Mouse (Mus musculus): Measurements from ENCODE around the gene Bbs4. TPM values are rescaled to one million over a fixed set of nuclear protein-coding genes. Genes with fewer than 3 reads are reported as not detected.

The Bbs4 gene
- polyA plus RNA-seq, 1 experiment from 2014 or later = 1.4 TPM

DNA sequence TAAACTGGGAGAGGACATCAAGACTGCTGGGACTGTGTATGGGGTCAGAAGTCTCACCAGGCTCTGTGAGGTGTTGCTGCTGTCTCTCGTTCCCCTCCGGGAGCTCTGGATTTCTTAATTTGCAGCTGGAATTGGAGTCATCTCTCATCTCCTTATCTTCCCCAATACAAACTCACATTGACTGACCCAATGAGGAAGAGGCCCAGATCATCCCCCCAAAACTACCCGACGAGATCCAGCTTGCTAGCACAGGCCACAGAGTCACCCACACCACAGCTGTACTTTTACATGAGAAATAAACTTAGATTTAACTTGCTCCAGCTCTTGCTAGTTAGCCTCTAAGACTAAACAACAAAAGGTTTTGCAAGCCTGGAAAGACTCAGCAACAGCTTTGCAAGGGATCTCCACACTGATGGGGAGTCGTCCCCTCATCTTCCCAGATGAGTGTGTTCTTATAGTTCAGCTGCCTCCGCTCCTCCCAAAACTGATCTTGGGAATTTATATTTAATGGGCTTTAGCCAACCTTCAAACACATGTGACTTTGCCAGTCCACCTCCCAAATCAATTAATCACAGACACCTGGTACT is 63.7 kb downstream of the Bbs4 start:
- WGBS (ENCODE audit: insufficient replicate concordance) = 59% methylated on average over 6 of the region's 6 CpGs
- no peak overlapping the region for H3K9ac ChIP-seq (ENCODE audit: low read depth, low read length)
- H3K4me1 ChIP-seq (ENCODE audit: control insufficient read depth, low read depth, low read length) = peaks cover 42% of the 10 kb centered on the region
- no peak overlapping the region for H3K4me3 ChIP-seq (ENCODE audit: low read depth, low read length)
- no peak overlapping the region for H3K4me2 ChIP-seq (ENCODE audit: low read depth, low read length)
- ATAC-seq (ENCODE audit: low read depth) = no peak
- H3K9me3 ChIP-seq (replicated peaks; ENCODE audit: control insufficient read depth, low read length) = no peaks in the 10 kb centered on the region
- no peaks in the 10 kb centered on the region for H3K27me3 ChIP-seq (ENCODE audit: control insufficient read depth, insufficient read depth, low read depth, low read length)
- no peaks in the 10 kb centered on the region for H3K36me3 ChIP-seq (ENCODE audit: control insufficient read depth, insufficient read depth)
- H3K27ac ChIP-seq (ENCODE audit: low read length) = peak overlapping the region; percentile 25

DNA sequence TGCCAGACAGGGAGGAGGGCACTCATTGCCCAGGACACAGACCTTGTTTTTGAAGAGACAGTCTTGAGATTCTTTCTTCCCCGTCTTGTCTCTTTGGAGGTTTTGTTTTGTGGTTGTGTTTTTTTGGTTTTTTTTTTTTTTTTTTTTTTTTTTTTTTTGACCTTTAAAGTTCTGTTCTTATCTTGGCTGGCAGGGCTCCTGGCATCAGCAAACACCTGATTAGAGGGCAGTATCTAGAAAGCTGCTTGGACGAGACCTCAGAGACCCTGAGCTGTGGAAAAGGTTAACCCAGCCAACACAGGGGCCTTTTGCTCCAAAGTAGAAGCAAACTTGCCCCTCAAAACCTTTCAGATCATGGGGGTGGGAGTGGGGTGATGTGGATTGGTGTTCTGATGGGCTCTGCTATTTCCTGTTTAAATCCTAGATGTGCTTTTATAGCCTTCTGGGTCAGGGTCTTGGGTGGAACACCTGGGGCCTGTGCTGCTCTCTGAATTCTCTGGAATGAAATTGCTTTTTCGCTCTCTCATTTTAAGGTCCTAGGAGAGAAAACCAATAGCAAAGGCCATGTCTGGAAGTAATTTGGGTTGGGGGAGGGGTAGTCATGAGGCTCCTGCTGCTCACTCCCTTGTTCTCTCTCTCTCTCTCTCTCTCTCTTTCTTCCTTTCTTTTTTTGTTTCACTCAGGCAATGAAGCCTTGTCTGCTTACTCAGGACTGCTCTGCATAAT is 64.5 kb downstream of the Bbs4 start:
- Histone ChIP-seq H3K9ac (ENCODE audit: low read depth, low read length) (no peak overlapping the region), H3K4me2 (ENCODE audit: low read depth, low read length) (peak overlapping the region; percentile 22; the same call in 1 of the 2 replicates), H3K27ac (ENCODE audit: low read length) (peak overlapping the region; percentile 55), H3K27me3 (ENCODE audit: control insufficient read depth, insufficient read depth, low read depth, low read length) (no peaks in the 10 kb centered on the region), H3K36me3 (ENCODE audit: control insufficient read depth, insufficient read depth) (no peaks in the 10 kb centered on the region), H3K4me3 (ENCODE audit: low read depth, low read length) (no peak overlapping the region), H3K4me1 (ENCODE audit: control insufficient read depth, low read depth, low read length) (peaks cover 42% of the 10 kb centered on the region), H3K9me3 (replicated peaks; ENCODE audit: control insufficient read depth, low read length) (no peaks in the 10 kb centered on the region)
- ATAC-seq (ENCODE audit: low read depth) = no peak
- 33% methylated on average over 3 of the region's 3 CpGs for WGBS (ENCODE audit: insufficient replicate concordance)

- no peaks in the 10 kb centered on the region for H3K36me3 ChIP-seq (ENCODE audit: control insufficient read depth, insufficient read depth)
- peak overlapping the region; percentile 55 for H3K27ac ChIP-seq (ENCODE audit: low read length)
- WGBS (ENCODE audit: insufficient replicate concordance) = 57% methylated on average over 5 of the region's 5 CpGs
- H3K4me1 ChIP-seq (ENCODE audit: control insufficient read depth, low read depth, low read length) = peaks cover 42% of the 10 kb centered on the region
- no peak overlapping the region for H3K4me2 ChIP-seq (ENCODE audit: low read depth, low read length)
- no peak overlapping the region for H3K9ac ChIP-seq (ENCODE audit: low read depth, low read length)
- no peaks in the 10 kb centered on the region for H3K27me3 ChIP-seq (ENCODE audit: control insufficient read depth, insufficient read depth, low read depth, low read length)
- ATAC-seq (ENCODE audit: low read depth) = no peak
- H3K9me3 ChIP-seq (replicated peaks; ENCODE audit: control insufficient read depth, low read length) = no peaks in the 10 kb centered on the region
- H3K4me3 ChIP-seq (ENCODE audit: low read depth, low read length) = no peak overlapping the region
Observed at GRCm38 (mm10) chr9:59288058-59288457, 65.2 kb downstream of the Bbs4 start.

GRCm38 (mm10) chr9:59285614-59286013 is 67.7 kb downstream of the Bbs4 start:
- H3K27me3 ChIP-seq (ENCODE audit: control insufficient read depth, insufficient read depth, low read depth, low read length) = no peaks in the 10 kb centered on the region
- peaks cover 39% of the 10 kb centered on the region for H3K4me1 ChIP-seq (ENCODE audit: control insufficient read depth, low read depth, low read length)
- no peaks in the 10 kb centered on the region for H3K36me3 ChIP-seq (ENCODE audit: control insufficient read depth, insufficient read depth)
- H3K27ac ChIP-seq (ENCODE audit: low read length) = peak overlapping the region; percentile 71
- peak overlapping the region; percentile 30; the same call in 1 of the 2 replicates for H3K4me2 ChIP-seq (ENCODE audit: low read depth, low read length)
- H3K4me3 ChIP-seq (ENCODE audit: low read depth, low read length) = no peak overlapping the region
- peak overlapping the region; percentile 20; the same call in 1 of the 2 replicates for H3K9ac ChIP-seq (ENCODE audit: low read depth, low read length)
- 24% methylated on average over 6 of the region's 6 CpGs for WGBS (ENCODE audit: insufficient replicate concordance)
- no peaks in the 10 kb centered on the region for H3K9me3 ChIP-seq (replicated peaks; ENCODE audit: control insufficient read depth, low read length)
- peak; percentile 79 for ATAC-seq (ENCODE audit: low read depth)

- no peak overlapping the region for H3K27ac ChIP-seq (ENCODE audit: low read length)
- no peak for ATAC-seq (ENCODE audit: low read depth)
- H3K36me3 ChIP-seq (ENCODE audit: control insufficient read depth, insufficient read depth) = no peaks in the 10 kb centered on the region
- H3K4me2 ChIP-seq (ENCODE audit: low read depth, low read length) = no peak overlapping the region
- H3K27me3 ChIP-seq (ENCODE audit: control insufficient read depth, insufficient read depth, low read depth, low read length) = no peaks in the 10 kb centered on the region
- H3K9me3 ChIP-seq (replicated peaks; ENCODE audit: control insufficient read depth, low read length) = no peaks in the 10 kb centered on the region
- 49% methylated on average over 7 of the region's 7 CpGs for WGBS (ENCODE audit: insufficient replicate concordance)
- H3K9ac ChIP-seq (ENCODE audit: low read depth, low read length) = no peak overlapping the region
- no peak overlapping the region for H3K4me3 ChIP-seq (ENCODE audit: low read depth, low read length)
- peaks cover 18% of the 10 kb centered on the region for H3K4me1 ChIP-seq (ENCODE audit: control insufficient read depth, low read depth, low read length)
Observed at GRCm38 (mm10) chr9:59282683-59282986, 70.7 kb downstream of the Bbs4 start.

- Histone ChIP-seq H3K9ac (ENCODE audit: low read depth, low read length) (no peak overlapping the region), H3K9me3 (replicated peaks; ENCODE audit: control insufficient read depth, low read length) (no peaks in the 10 kb centered on the region), H3K36me3 (ENCODE audit: control insufficient read depth, insufficient read depth) (no peaks in the 10 kb centered on the region), H3K4me3 (ENCODE audit: low read depth, low read length) (no peak overlapping the region), H3K27me3 (ENCODE audit: control insufficient read depth, insufficient read depth, low read depth, low read length) (no peaks in the 10 kb centered on the region), H3K4me2 (ENCODE audit: low read depth, low read length) (no peak overlapping the region), H3K27ac (ENCODE audit: low read length) (no peak overlapping the region), H3K4me1 (ENCODE audit: control insufficient read depth, low read depth, low read length) (peaks cover 18% of the 10 kb centered on the region)
- ATAC-seq (ENCODE audit: low read depth) = 0 out of 2 replicates have a peak, but pooled peaks have one; percentile 37
- WGBS (ENCODE audit: insufficient replicate concordance) = 38% methylated on average over 27 of the region's 27 CpGs
Observed at GRCm38 (mm10) chr9:59281871-59282682, 71.2 kb downstream of the Bbs4 start.

DNA sequence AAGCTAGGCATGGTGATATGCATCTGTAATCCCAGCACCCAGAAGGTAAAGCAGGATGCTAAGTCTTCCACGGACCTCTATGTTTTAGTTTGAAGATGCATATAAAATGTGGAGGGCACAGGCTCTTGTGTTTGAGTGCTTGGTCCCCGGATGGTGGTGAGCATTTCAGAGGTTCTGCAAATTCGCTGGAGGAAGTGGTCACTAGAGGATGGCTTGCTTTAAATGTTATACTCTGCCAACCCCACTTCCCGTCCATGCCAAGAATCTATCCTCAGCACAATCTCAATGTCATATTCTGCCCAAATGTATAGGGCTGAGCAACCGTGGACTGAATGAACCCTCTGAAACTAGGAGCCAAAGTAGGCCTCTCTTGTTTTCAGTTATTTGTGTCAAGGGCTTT is 72.4 kb downstream of the Bbs4 start:
- H3K9me3 ChIP-seq (replicated peaks; ENCODE audit: control insufficient read depth, low read length) = no peaks in the 10 kb centered on the region
- H3K27me3 ChIP-seq (ENCODE audit: control insufficient read depth, insufficient read depth, low read depth, low read length) = no peaks in the 10 kb centered on the region
- H3K4me3 ChIP-seq (ENCODE audit: low read depth, low read length) = no peak overlapping the region
- peaks cover 12% of the 10 kb centered on the region for H3K4me1 ChIP-seq (ENCODE audit: control insufficient read depth, low read depth, low read length)
- ATAC-seq (ENCODE audit: low read depth) = no peak
- H3K9ac ChIP-seq (ENCODE audit: low read depth, low read length) = no peak overlapping the region
- no peak overlapping the region for H3K27ac ChIP-seq (ENCODE audit: low read length)
- no peaks in the 10 kb centered on the region for H3K36me3 ChIP-seq (ENCODE audit: control insufficient read depth, insufficient read depth)
- WGBS (ENCODE audit: insufficient replicate concordance) = 50% methylated on average over 5 of the region's 5 CpGs
- H3K4me2 ChIP-seq (ENCODE audit: low read depth, low read length) = no peak overlapping the region

- WGBS (ENCODE audit: insufficient replicate concordance) = 52% methylated on average over 5 of the region's 5 CpGs
- Histone ChIP-seq H3K9ac (ENCODE audit: low read depth, low read length) (no peak overlapping the region), H3K36me3 (ENCODE audit: control insufficient read depth, insufficient read depth) (no peaks in the 10 kb centered on the region), H3K27ac (ENCODE audit: low read length) (no peak overlapping the region), H3K4me3 (ENCODE audit: low read depth, low read length) (no peak overlapping the region), H3K4me2 (ENCODE audit: low read depth, low read length) (no peak overlapping the region), H3K4me1 (ENCODE audit: control insufficient read depth, low read depth, low read length) (peaks cover 3% of the 10 kb centered on the region; the same call in 1 of the 2 replicates), H3K27me3 (ENCODE audit: control insufficient read depth, insufficient read depth, low read depth, low read length) (no peaks in the 10 kb centered on the region), H3K9me3 (replicated peaks; ENCODE audit: control insufficient read depth, low read length) (no peaks in the 10 kb centered on the region)
- ATAC-seq (ENCODE audit: low read depth) = no peak
Observed at GRCm38 (mm10) chr9:59278694-59279093, 74.6 kb downstream of the Bbs4 start.

DNA sequence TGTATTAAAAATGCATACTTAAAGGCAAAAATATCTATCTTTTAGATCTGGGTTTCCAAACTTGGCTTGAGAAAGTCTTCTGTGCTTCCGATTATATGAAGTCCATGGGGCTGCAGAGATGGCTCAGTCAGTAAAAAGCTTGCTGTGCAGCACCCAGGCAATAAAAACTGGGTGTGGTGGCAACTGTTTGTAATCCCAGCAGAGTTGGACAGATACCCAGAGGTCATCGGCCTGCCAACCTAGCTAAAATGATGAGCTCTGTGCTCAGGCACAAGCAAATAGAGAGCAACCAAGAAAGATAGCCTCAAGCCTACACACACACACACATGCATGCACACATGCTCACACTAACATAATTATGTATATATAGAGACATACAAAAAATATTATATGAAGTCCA is 75.1 kb downstream of the Bbs4 start:
- Histone ChIP-seq H3K9ac (ENCODE audit: low read depth, low read length) (no peak overlapping the region), H3K9me3 (replicated peaks; ENCODE audit: control insufficient read depth, low read length) (no peaks in the 10 kb centered on the region), H3K27me3 (ENCODE audit: control insufficient read depth, insufficient read depth, low read depth, low read length) (no peaks in the 10 kb centered on the region), H3K4me1 (ENCODE audit: control insufficient read depth, low read depth, low read length) (peaks cover 3% of the 10 kb centered on the region; the same call in 1 of the 2 replicates), H3K4me3 (ENCODE audit: low read depth, low read length) (no peak overlapping the region), H3K36me3 (ENCODE audit: control insufficient read depth, insufficient read depth) (no peaks in the 10 kb centered on the region), H3K4me2 (ENCODE audit: low read depth, low read length) (no peak overlapping the region), H3K27ac (ENCODE audit: low read length) (no peak overlapping the region)
- 75% methylated on average over 2 of the region's 2 CpGs for WGBS (ENCODE audit: insufficient replicate concordance)
- no peak for ATAC-seq (ENCODE audit: low read depth)
